Mouse (Mus musculus): ENCODE measurements at regions not wholly inside any gene's neighbourhood (a gene's known extent, or its start where the extent isn't known, plus 50 kb on each side); places are given as distances from the start of the nearest gene placed in this dataset.

GRCm38 (mm10) chr7:40671068-40671467 is 227.1 kb upstream of the Vstm2b start:
- TF ChIP-seq ZNF384 (IDR thresholded peaks at IDR 0.05; ENCODE audit: low read depth, low read length) = no peak
- no peak for TF ChIP-seq HCFC1 (IDR thresholded peaks at IDR 0.05; ENCODE audit: borderline replicate concordance, insufficient read depth, low read length)
- no peak for TF ChIP-seq MAFK (IDR thresholded peaks at IDR 0.05; ENCODE audit: insufficient read depth, low read depth, low read length)
